Mouse (Mus musculus) forebrain, embryonic 11.5 days (tissue): ENCODE measurements around the gene Pih1d1. TPM values are rescaled to one million over a fixed set of nuclear protein-coding genes. Genes with fewer than 3 reads are reported as not detected.

Experiments
- ATAC-seq: fragments of 200-750 bp; cut with Nextera tagmentation; replicated peaks from 2 replicates; pipeline ENCODE4 v1.8.0; 2017; ENCODE audit warnings: moderate TSS enrichment; ENCODE audit not compliant: low FRiP score
- DNase-seq: peaks from one replicate; pipeline ENCODE4 v3.0.0-alpha.2; 2017; ENCODE audit warnings: low spot score
- H3K27ac ChIP-seq: fragments of 300-500 bp; sonication (generic); 2 replicates; pipeline ENCODE4 v1.5.1; 2014; ENCODE audit warnings: low read depth, low read length
- H3K27me3 ChIP-seq: fragments of 300-500 bp; sonication (generic); 2 replicates; pipeline ENCODE4 v1.6.1; 2014; ENCODE audit warnings: mild to moderate bottlenecking, low read length, mixed read lengths; ENCODE audit not compliant: control insufficient read depth, insufficient read depth
- H3K36me3 ChIP-seq: fragments of 300-500 bp; sonication (generic); 2 replicates; pipeline ENCODE4 v1.6.1; 2014; ENCODE audit warnings: mild to moderate bottlenecking, low read length, moderate library complexity, mixed read lengths; ENCODE audit not compliant: control insufficient read depth, insufficient read depth
- H3K4me1 ChIP-seq: fragments of 300-500 bp; sonication (generic); replicated peaks from 2 replicates; pipeline ENCODE4 v1.6.1; 2014; ENCODE audit warnings: low read length, mixed read lengths; ENCODE audit not compliant: control insufficient read depth, insufficient read depth
- H3K4me2 ChIP-seq: fragments of 300-500 bp; sonication (generic); 2 replicates; pipeline ENCODE4 v1.6.1; 2014; ENCODE audit warnings: low read depth, mild to moderate bottlenecking, low read length, moderate library complexity, mixed read lengths; ENCODE audit not compliant: severe bottlenecking
- H3K4me3 ChIP-seq: fragments of 300-500 bp; sonication (generic); 2 replicates; pipeline ENCODE4 v1.5.1; 2014; ENCODE audit warnings: low read depth, low read length
- H3K9ac ChIP-seq: fragments of 300-500 bp; sonication (generic); 2 replicates; pipeline ENCODE4 v1.6.1; 2014; ENCODE audit warnings: low read length
- H3K9me3 ChIP-seq: fragments of 300-500 bp; sonication (generic); 2 replicates; pipeline ENCODE4 v1.6.1; 2016; ENCODE audit warnings: low read length, mixed read lengths; ENCODE audit not compliant: control insufficient read depth
- WGBS: fragments of 180-500 bp; shearing (Covaris S2); extraction: QIAGEN DNeasy Blood & Tissue Kit; methylation state at CpG from one replicate; pipeline ENCODE4 v1.1.7; 2014; 5-methylcytosine and 5-hydroxymethylcytosine counted together
- polyA plus RNA-seq: library from polyadenylated mRNA; unstranded; fragments of >200 nt; fragmentation: Nextera tagmentation; extraction: Ambion mirVana; gene quantifications from 2 replicates; pipeline ENCODE4 v1.2.1, GENCODE M21; 2014

Gene Pih1d1
- polyA plus RNA-seq, 1 experiment from 2014 or later = 95.9 TPM

GRCm38 (mm10) chr7:45163735-45164490 lies 9.8 kb downstream of the Pih1d1 start, which contains the start of gene Slc17a7:
TSS of gene Slc17a7 (plus strand) at chr7:45163949.
- no peaks in the 10 kb centered on the region for H3K36me3 ChIP-seq
- H3K9me3 ChIP-seq = no peaks in the 10 kb centered on the region
- peak within 1 kb of the TSS; percentile 37 for H3K4me3 ChIP-seq
- H3K9ac ChIP-seq = peak within 1 kb of the TSS; percentile 45; the same call in 1 of the 2 replicates
- WGBS = 3% methylated on average over 39 of the region's 41 CpGs
- H3K27me3 ChIP-seq = peaks cover 63% of the 10 kb centered on the region
- peak within 1 kb of the TSS; percentile 65 for H3K4me2 ChIP-seq
- no peak within 1 kb of the TSS for H3K27ac ChIP-seq
- H3K4me1 ChIP-seq = peaks cover 5% of the 10 kb centered on the region; the same call in 1 of the 2 replicates
- no peak for ATAC-seq
- DNase-seq = peak; percentile 72

DNA sequence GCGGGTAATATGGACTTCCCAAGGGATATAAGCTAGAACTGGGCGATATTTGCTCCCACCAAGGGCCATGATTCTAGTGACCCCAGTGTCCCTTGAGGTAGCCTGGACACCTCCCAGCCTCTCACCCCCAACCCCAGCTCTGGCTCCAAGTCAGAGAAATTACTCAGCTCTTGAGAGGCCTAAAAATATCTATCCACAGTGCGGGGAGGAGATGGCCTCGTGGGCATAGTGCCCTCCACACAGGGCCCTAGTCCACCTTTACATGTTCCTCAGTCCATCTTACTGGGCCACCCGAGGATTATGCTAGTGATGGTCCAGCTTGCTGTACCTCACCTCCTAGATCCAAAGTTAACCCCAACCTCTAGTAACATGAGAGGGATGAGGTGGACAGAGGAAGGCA lies 10.7 kb downstream of the Pih1d1 start:
- no peak overlapping the region for H3K4me2 ChIP-seq
- H3K4me3 ChIP-seq = no peak overlapping the region
- no peak overlapping the region for H3K9ac ChIP-seq
- DNase-seq (no peak), ATAC-seq (no peak)
- peaks cover 5% of the 10 kb centered on the region; the same call in 1 of the 2 replicates for H3K4me1 ChIP-seq
- no peak overlapping the region for H3K27ac ChIP-seq
- WGBS = 71% methylated on average over 5 of the region's 5 CpGs
- peaks cover 3% of the 10 kb centered on the region for H3K9me3 ChIP-seq
- no peaks in the 10 kb centered on the region for H3K36me3 ChIP-seq
- peaks cover 70% of the 10 kb centered on the region for H3K27me3 ChIP-seq

DNA sequence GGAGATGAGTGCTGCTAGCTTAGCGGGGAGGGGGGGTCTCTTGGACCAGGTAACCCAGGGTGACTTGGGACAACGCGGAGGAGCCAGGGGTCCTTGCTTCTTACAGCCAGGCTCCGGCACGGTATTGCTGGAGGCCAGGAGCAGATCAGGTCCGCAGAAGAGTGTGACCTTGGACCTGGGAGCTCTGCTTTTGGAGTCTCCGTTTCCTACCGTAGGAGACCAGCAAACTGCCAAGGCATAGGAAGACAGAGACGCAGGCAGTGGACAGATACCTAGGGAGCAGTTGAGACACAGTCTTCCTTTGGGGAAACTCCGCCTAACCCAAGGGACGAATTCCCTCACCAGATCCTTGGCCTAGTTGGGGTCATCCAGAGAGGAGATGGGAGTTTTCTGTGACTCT lies 11.6 kb downstream of the Pih1d1 start:
- Histone ChIP-seq H3K9me3 (peaks cover 7% of the 10 kb centered on the region), H3K27ac (no peak overlapping the region), H3K27me3 (peaks cover 72% of the 10 kb centered on the region), H3K4me1 (peaks cover 5% of the 10 kb centered on the region; the same call in 1 of the 2 replicates), H3K9ac (no peak overlapping the region), H3K36me3 (no peaks in the 10 kb centered on the region), H3K4me2 (no peak overlapping the region), H3K4me3 (no peak overlapping the region)
- no peak for ATAC-seq
- DNase-seq = no peak
- WGBS = 44% methylated on average over 11 of the region's 11 CpGs

DNA sequence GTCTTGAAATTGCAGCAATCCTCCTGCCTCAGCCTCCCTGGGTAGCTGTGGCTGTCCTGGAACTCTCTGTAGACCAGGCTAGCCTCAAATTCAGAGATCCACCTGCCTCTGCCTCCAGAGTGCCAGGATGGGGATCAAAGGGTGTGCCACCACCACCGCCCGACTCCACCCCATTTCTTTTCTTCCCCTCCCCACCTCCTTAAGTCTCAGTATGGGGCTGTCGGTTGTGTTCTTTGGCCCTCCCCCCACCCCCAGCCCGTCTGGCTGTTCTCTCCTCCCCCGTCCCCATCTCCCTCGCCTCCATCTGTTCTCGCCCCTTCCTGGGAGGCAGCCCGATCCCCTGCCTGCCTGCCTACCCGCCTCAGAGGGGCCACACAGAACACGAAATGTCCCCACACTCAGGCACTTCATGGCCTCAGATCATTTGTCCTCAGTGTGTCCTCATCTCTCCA lies 12.9 kb downstream of the Pih1d1 start:
- no peak for DNase-seq
- Histone ChIP-seq H3K9me3 (peaks cover 7% of the 10 kb centered on the region), H3K27me3 (peaks cover 72% of the 10 kb centered on the region), H3K4me2 (no peak overlapping the region), H3K4me3 (no peak overlapping the region), H3K9ac (no peak overlapping the region), H3K27ac (0 out of 2 replicates have a peak overlapping the region, but pooled peaks have one; percentile 12), H3K36me3 (no peaks in the 10 kb centered on the region), H3K4me1 (peaks cover 4% of the 10 kb centered on the region; the same call in 1 of the 2 replicates)
- ATAC-seq = no peak
- WGBS = 25% methylated on average over 10 of the region's 10 CpGs

DNA sequence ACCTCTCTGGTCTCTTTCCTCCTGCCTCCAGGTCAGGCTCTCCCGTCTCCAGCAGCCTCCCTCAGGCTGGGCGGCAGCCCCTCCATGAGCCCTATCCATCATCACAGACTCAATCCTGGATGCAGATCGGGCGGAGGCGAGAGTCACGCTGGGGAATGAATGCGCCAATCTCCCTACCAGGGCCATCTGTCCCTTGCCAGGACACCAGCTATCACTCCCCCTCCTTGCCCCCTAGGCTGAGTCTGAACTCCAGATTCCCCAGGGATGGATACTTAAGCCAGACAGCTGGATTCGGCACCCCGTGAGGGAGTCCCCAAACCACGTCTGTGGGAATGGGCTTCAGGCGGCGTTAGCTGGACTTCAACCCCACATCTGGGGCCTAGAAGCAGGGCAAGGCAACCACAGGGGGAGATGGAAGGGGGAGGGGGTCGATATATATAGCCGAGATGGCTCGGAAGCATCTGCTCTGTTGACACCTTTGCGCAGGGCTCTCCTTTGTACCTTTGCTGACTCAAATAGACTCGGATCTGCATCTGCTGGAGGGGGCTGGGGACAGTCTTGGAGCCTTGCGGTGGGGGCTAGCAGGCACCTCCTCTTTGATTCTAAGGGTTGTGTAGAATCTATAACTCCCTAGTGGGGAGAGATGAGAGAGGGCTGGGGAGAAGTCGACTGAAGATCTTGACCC lies 13.8 kb downstream of the Pih1d1 start:
- Histone ChIP-seq H3K4me3 (no peak overlapping the region), H3K9me3 (peaks cover 7% of the 10 kb centered on the region), H3K36me3 (no peaks in the 10 kb centered on the region), H3K4me2 (no peak overlapping the region), H3K4me1 (peaks cover 4% of the 10 kb centered on the region; the same call in 1 of the 2 replicates), H3K27ac (no peak overlapping the region), H3K27me3 (peaks cover 68% of the 10 kb centered on the region), H3K9ac (no peak overlapping the region)
- ATAC-seq (no peak), DNase-seq (no peak)
- WGBS = 3% methylated on average over 19 of the region's 19 CpGs

DNA sequence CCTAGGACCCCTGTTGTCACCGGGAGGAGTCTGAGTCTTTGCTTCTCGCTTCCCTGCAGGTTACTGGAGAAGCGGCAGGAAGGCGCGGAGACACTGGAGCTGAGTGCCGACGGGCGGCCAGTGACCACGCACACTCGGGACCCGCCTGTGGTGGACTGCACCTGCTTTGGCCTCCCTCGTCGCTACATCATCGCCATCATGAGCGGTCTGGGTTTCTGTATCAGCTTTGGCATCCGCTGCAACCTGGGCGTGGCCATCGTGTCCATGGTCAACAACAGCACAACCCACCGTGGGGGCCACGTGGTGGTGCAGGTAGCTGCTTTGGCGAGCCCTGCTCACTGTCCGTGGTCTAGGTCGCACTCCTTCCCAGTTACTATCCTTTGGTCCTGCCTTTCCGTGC lies 14.6 kb downstream of the Pih1d1 start:
- H3K9me3 ChIP-seq = peaks cover 7% of the 10 kb centered on the region
- no peak overlapping the region for H3K4me2 ChIP-seq
- no peak overlapping the region for H3K9ac ChIP-seq
- ATAC-seq = no peak
- no peak for DNase-seq
- no peak overlapping the region for H3K27ac ChIP-seq
- peaks cover 4% of the 10 kb centered on the region; the same call in 1 of the 2 replicates for H3K4me1 ChIP-seq
- 3% methylated on average over 24 of the region's 24 CpGs for WGBS
- H3K27me3 ChIP-seq = peaks cover 60% of the 10 kb centered on the region
- H3K4me3 ChIP-seq = no peak overlapping the region
- H3K36me3 ChIP-seq = no peaks in the 10 kb centered on the region

DNA sequence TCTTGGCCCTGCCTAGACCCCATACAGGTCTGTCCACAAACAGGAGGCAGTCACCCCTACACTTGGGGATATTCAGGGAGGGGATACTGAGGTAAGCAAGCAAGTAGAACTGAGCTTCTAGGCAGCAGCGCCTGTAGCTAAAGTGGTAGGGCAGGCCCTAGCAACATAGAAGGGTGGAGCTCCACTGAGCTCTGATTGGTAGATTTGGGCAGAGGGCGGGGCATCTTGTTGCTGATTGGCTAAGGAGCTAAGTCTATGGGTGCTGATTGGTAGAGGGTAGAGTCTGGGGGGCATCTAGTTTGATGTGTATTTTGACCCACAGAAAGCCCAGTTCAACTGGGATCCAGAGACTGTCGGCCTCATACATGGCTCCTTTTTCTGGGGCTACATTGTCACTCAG lies 15.4 kb downstream of the Pih1d1 start:
- peaks cover 7% of the 10 kb centered on the region for H3K9me3 ChIP-seq
- WGBS = 89% methylated on average over 3 of the region's 3 CpGs
- no peak overlapping the region for H3K4me3 ChIP-seq
- no peak for DNase-seq
- H3K36me3 ChIP-seq = no peaks in the 10 kb centered on the region
- no peak for ATAC-seq
- H3K27me3 ChIP-seq = peaks cover 58% of the 10 kb centered on the region
- no peak overlapping the region for H3K4me2 ChIP-seq
- no peak overlapping the region for H3K9ac ChIP-seq
- no peak overlapping the region for H3K27ac ChIP-seq
- no peaks in the 10 kb centered on the region; the same call in 1 of the 2 replicates for H3K4me1 ChIP-seq

- 56% methylated on average over 7 of the region's 7 CpGs for WGBS
- no peak for DNase-seq
- no peak for ATAC-seq
- Histone ChIP-seq H3K27me3 (peaks cover 59% of the 10 kb centered on the region), H3K9ac (no peak overlapping the region), H3K4me2 (no peak overlapping the region), H3K36me3 (no peaks in the 10 kb centered on the region), H3K4me3 (no peak overlapping the region), H3K9me3 (peaks cover 7% of the 10 kb centered on the region), H3K4me1 (peaks cover 7% of the 10 kb centered on the region), H3K27ac (no peak overlapping the region)
Measured at GRCm38 (mm10) chr7:45172974-45173373, 18.9 kb downstream of the Pih1d1 start.
